Mouse (Mus musculus) heart, embryonic 16.5 days (tissue): Measurements from ENCODE around the gene Gm20388. TPM values are rescaled to one million over a fixed set of nuclear protein-coding genes. Genes with fewer than 3 reads are reported as not detected.
A peak's percentile ranks its signal among the peaks of the same experiment; 100 is the strongest.
"Not testable (repeated sequence)": the region's sequence is repeated elsewhere in the genome, so short reads cannot be mapped to it uniquely, and the experiment has no call there.

Experiments
- ATAC-seq: fragments of 200-750 bp; cut with Nextera tagmentation; replicated peaks from 2 replicates; pipeline ENCODE4 v1.8.0; 2017; ENCODE audit warnings: moderate number of reproducible peaks; ENCODE audit not compliant: insufficient read depth, low FRiP score; ENCODE audit errors: extremely low read depth
- H3K27ac ChIP-seq: fragments of 300-500 bp; sonication (generic); 2 replicates; pipeline ENCODE4 v1.5.1; 2014; ENCODE audit warnings: mild to moderate bottlenecking, low read length, control low read depth, moderate library complexity
- H3K27me3 ChIP-seq: fragments of 300-500 bp; sonication (generic); 2 replicates; pipeline ENCODE4 v1.6.1; 2014; ENCODE audit warnings: low read length, mixed read lengths; ENCODE audit not compliant: control insufficient read depth, insufficient read depth
- H3K36me3 ChIP-seq: fragments of 300-500 bp; sonication (generic); 2 replicates; pipeline ENCODE4 v1.6.1; 2014; ENCODE audit not compliant: control insufficient read depth, insufficient read depth
- H3K4me1 ChIP-seq: fragments of 300-500 bp; sonication (generic); 2 replicates; pipeline ENCODE4 v1.6.1; 2014; ENCODE audit warnings: low read length, mixed read lengths; ENCODE audit not compliant: control insufficient read depth, insufficient read depth
- H3K4me2 ChIP-seq: fragments of 300-500 bp; sonication (generic); 2 replicates; pipeline ENCODE4 v1.6.1; 2014; ENCODE audit warnings: low read depth, mild to moderate bottlenecking, control low read depth, low read length
- H3K4me3 ChIP-seq: fragments of 300-500 bp; sonication (generic); 2 replicates; pipeline ENCODE4 v1.5.1; 2014; ENCODE audit warnings: mild to moderate bottlenecking, control low read depth, low read length
- H3K9ac ChIP-seq: fragments of 300-500 bp; sonication (generic); 2 replicates; pipeline ENCODE4 v1.6.1; 2014; ENCODE audit warnings: low read length, control low read depth
- H3K9me3 ChIP-seq: fragments of 300-500 bp; sonication (generic); replicated peaks from 2 replicates; pipeline ENCODE4 v1.6.1; 2016; ENCODE audit warnings: low read length; ENCODE audit not compliant: control insufficient read depth
- WGBS: fragments of 180-500 bp; shearing (Covaris S2); extraction: QIAGEN DNeasy Blood & Tissue Kit; methylation state at CpG from one replicate; pipeline ENCODE4 v1.1.7; 2014; 5-methylcytosine and 5-hydroxymethylcytosine counted together
- polyA plus RNA-seq: library from polyadenylated mRNA; unstranded; fragments of >200 nt; fragmentation: Nextera tagmentation; extraction: Ambion mirVana; gene quantifications from 2 replicates; pipeline ENCODE4 v1.2.1, GENCODE M21; 2015

The Gm20388 gene
- polyA plus RNA-seq, 1 experiment from 2014 or later: 4.5 TPM

GRCm38 (mm10) chr8:123414997-123415696 lies 3504.5 kb downstream of the Gm20388 start:
- not testable (repeated sequence) for H3K4me1 ChIP-seq, H3K4me2 ChIP-seq, H3K4me3 ChIP-seq, H3K36me3 ChIP-seq, H3K9ac ChIP-seq, ATAC-seq, H3K9me3 ChIP-seq, H3K27ac ChIP-seq
- H3K27me3 ChIP-seq: peaks cover 32% of the 10 kb centered on the region
- 76% methylated on average over 5 of the region's 5 CpGs for WGBS

GRCm38 (mm10) chr8:123415967-123416943 lies 3505.6 kb downstream of the Gm20388 start:
- Histone ChIP-seq H3K9me3 (no peaks in the 10 kb centered on the region), H3K4me3 (no peak overlapping the region), H3K9ac (no peak overlapping the region), H3K27ac (no peak overlapping the region), H3K36me3 (no peaks in the 10 kb centered on the region), H3K27me3 (peaks cover 25% of the 10 kb centered on the region), H3K4me2 (no peak overlapping the region), H3K4me1 (peaks cover under 1% of the 10 kb centered on the region)
- 50% methylated on average over 8 of the region's 8 CpGs for WGBS
- no peak for ATAC-seq

- 71% methylated on average over 8 of the region's 8 CpGs for WGBS
- no peak for ATAC-seq
- peaks cover 1% of the 10 kb centered on the region; the same call in 1 of the 2 replicates for H3K4me1 ChIP-seq
Observed at GRCm38 (mm10) chr8:123416944-123417555, 3506.4 kb downstream of the Gm20388 start.

GRCm38 (mm10) chr8:123419711-123420110 lies 3509.1 kb downstream of the Gm20388 start:
- H3K4me2 ChIP-seq: no peak overlapping the region

More at GRCm38 (mm10) chr8:123416944-123417555, 3506.4 kb downstream of the Gm20388 start:
- Histone ChIP-seq H3K4me3 (no peak overlapping the region), H3K4me2 (no peak overlapping the region), H3K36me3 (no peaks in the 10 kb centered on the region), H3K27ac (no peak overlapping the region), H3K9ac (no peak overlapping the region), H3K27me3 (peaks cover 17% of the 10 kb centered on the region), H3K9me3 (no peaks in the 10 kb centered on the region)

GRCm38 (mm10) chr8:123420525-123421281 lies 3510.1 kb downstream of the Gm20388 start:
- H3K36me3 ChIP-seq: no peaks in the 10 kb centered on the region
- H3K27me3 ChIP-seq: no peaks in the 10 kb centered on the region
- no peak for ATAC-seq
- H3K4me1 ChIP-seq: peaks cover 3% of the 10 kb centered on the region; the same call in 1 of the 2 replicates
- peaks cover 3% of the 10 kb centered on the region; the same call in 1 of the 2 replicates for H3K9me3 ChIP-seq
- WGBS: 88% methylated on average over 34 of the region's 34 CpGs
- no peak overlapping the region for H3K9ac ChIP-seq
- H3K4me3 ChIP-seq: no peak overlapping the region
- no peak overlapping the region for H3K27ac ChIP-seq
- no peak overlapping the region for H3K4me2 ChIP-seq

More at GRCm38 (mm10) chr8:123419711-123420110, 3509.1 kb downstream of the Gm20388 start:
- WGBS: 75% methylated on average over 4 of the region's 4 CpGs
- ATAC-seq: no peak
- no peaks in the 10 kb centered on the region for H3K9me3 ChIP-seq
- H3K36me3 ChIP-seq: no peaks in the 10 kb centered on the region
- no peaks in the 10 kb centered on the region for H3K27me3 ChIP-seq
- H3K4me1 ChIP-seq: peaks cover 3% of the 10 kb centered on the region; the same call in 1 of the 2 replicates
- no peak overlapping the region for H3K9ac ChIP-seq
- no peak overlapping the region for H3K4me3 ChIP-seq
- H3K27ac ChIP-seq: no peak overlapping the region

- Histone ChIP-seq H3K4me3 (no peak overlapping the region), H3K9me3 (peaks cover 4% of the 10 kb centered on the region), H3K9ac (no peak overlapping the region), H3K4me1 (peaks cover 3% of the 10 kb centered on the region; the same call in 1 of the 2 replicates), H3K27me3 (no peaks in the 10 kb centered on the region), H3K4me2 (no peak overlapping the region), H3K36me3 (no peaks in the 10 kb centered on the region), H3K27ac (no peak overlapping the region)
- no peak for ATAC-seq
- 82% methylated on average over 19 of the region's 19 CpGs for WGBS
Observed at GRCm38 (mm10) chr8:123421325-123421724, 3510.7 kb downstream of the Gm20388 start.

- WGBS: 5% methylated on average over 17 of the region's 17 CpGs
Observed at GRCm38 (mm10) chr8:123422056-123422780, 3511.6 kb downstream of the Gm20388 start.

GRCm38 (mm10) chr8:123422781-123423159 lies 3512.1 kb downstream of the Gm20388 start:
- no peak for ATAC-seq
- peak overlapping the region; percentile 69; the same call in 1 of the 2 replicates for H3K4me2 ChIP-seq
- H3K27ac ChIP-seq: no peak overlapping the region
- H3K36me3 ChIP-seq: no peaks in the 10 kb centered on the region
- peaks cover 19% of the 10 kb centered on the region for H3K9me3 ChIP-seq
- H3K4me1 ChIP-seq: peaks cover 3% of the 10 kb centered on the region; the same call in 1 of the 2 replicates
- WGBS: 9% methylated on average over 3 of the region's 3 CpGs
- H3K27me3 ChIP-seq: no peaks in the 10 kb centered on the region
- no peak overlapping the region for H3K9ac ChIP-seq
- no peak overlapping the region for H3K4me3 ChIP-seq

More at GRCm38 (mm10) chr8:123422056-123422780, 3511.6 kb downstream of the Gm20388 start:
- H3K9ac ChIP-seq: no peak overlapping the region
- H3K4me2 ChIP-seq: peak overlapping the region; percentile 69
- no peak; the same call in 1 of the 2 replicates for ATAC-seq
- no peaks in the 10 kb centered on the region for H3K27me3 ChIP-seq
- H3K27ac ChIP-seq: no peak overlapping the region
- peaks cover 3% of the 10 kb centered on the region; the same call in 1 of the 2 replicates for H3K4me1 ChIP-seq
- no peaks in the 10 kb centered on the region for H3K36me3 ChIP-seq
- H3K9me3 ChIP-seq: peaks cover 13% of the 10 kb centered on the region
- peak overlapping the region; percentile 42 for H3K4me3 ChIP-seq
